Mouse (Mus musculus) bone marrow, adult 2 months (tissue): ENCODE data around the gene Pbld1. TPM values are rescaled to one million over a fixed set of nuclear protein-coding genes. Genes with fewer than 3 reads are reported as not detected.

ENCODE experiments used
- H3K27ac ChIP-seq: fragments of 200-500 bp; 2 replicates; pipeline ENCODE4 v1.5.1; 2012; ENCODE audit warnings: low read depth, mild to moderate bottlenecking, control low read depth, inconsistent platforms, low read length; ENCODE audit not compliant: control insufficient read depth, poor library complexity, insufficient read depth
- H3K4me1 ChIP-seq: fragments of 200-500 bp; 2 replicates; pipeline ENCODE4 v1.6.1; 2011; ENCODE audit warnings: low read length; ENCODE audit not compliant: control insufficient read depth, insufficient read depth
- H3K4me3 ChIP-seq: fragments of 200-500 bp; replicated peaks from 2 replicates; pipeline ENCODE3; 2011; ENCODE audit warnings: mild to moderate bottlenecking, low read depth, low read length, control low read depth; ENCODE audit not compliant: control insufficient read depth
- CTCF ChIP-seq: fragments of 200-500 bp; IDR thresholded peaks from 2 replicates; pipeline ENCODE4 v1.5.1; 2011; ENCODE audit warnings: low read length, control low read depth; ENCODE audit not compliant: control insufficient read depth, insufficient read depth
- POLR2A ChIP-seq: fragments of 200-500 bp; IDR thresholded peaks from 2 replicates; pipeline ENCODE4 v1.6.1; 2011; ENCODE audit warnings: low read depth, mild to moderate bottlenecking, control low read depth, low read length, borderline replicate concordance; ENCODE audit not compliant: control insufficient read depth
- WGBS: fragments of 180-500 bp; shearing (Covaris S2); methylation state at CpG from one replicate; pipeline ENCODE4 v1.1.7; 2018; 5-methylcytosine and 5-hydroxymethylcytosine counted together
- polyA plus RNA-seq: library from polyadenylated mRNA; stranded (reverse); fragments of >200 nt; gene quantifications from 2 replicates; pipeline ENCODE4 v1.2.4, GENCODE M21; 2011; ENCODE audit warnings: low replicate concordance; ENCODE audit not compliant: missing spikeins, insufficient read depth, insufficient read length

Pbld1 gene
- polyA plus RNA-seq, 1 experiment, result 3.7 TPM

GRCm38 (mm10) chr10:63028396-63028795 is 31.6 kb upstream of the Pbld1 start:
- no peak overlapping the region for H3K27ac ChIP-seq
- no peak overlapping the region for H3K4me3 ChIP-seq
- H3K4me1 ChIP-seq, result no peaks in the 10 kb centered on the region
- 91% methylated on average over 4 of the region's 4 CpGs for WGBS
- no peak for TF ChIP-seq POLR2A
- TF ChIP-seq CTCF, result no peak

GRCm38 (mm10) chr10:63032267-63032666 is 27.7 kb upstream of the Pbld1 start:
- no peaks in the 10 kb centered on the region for H3K4me1 ChIP-seq
- TF ChIP-seq POLR2A (no peak), CTCF (no peak)
- no peak overlapping the region for H3K27ac ChIP-seq
- no peak overlapping the region for H3K4me3 ChIP-seq
- WGBS, result 75% methylated on average over 3 of the region's 3 CpGs

GRCm38 (mm10) chr10:63032956-63033355 is 27.0 kb upstream of the Pbld1 start:
- H3K4me1 ChIP-seq, result no peaks in the 10 kb centered on the region
- no peak overlapping the region for H3K4me3 ChIP-seq
- WGBS, result 69% methylated on average over 3 of the region's 3 CpGs
- no peak overlapping the region for H3K27ac ChIP-seq
- TF ChIP-seq POLR2A (no peak), CTCF (no peak)

- no peak overlapping the region for H3K27ac ChIP-seq
- no peaks in the 10 kb centered on the region for H3K4me1 ChIP-seq
- WGBS, result 87% methylated on average over 14 of the region's 14 CpGs
- H3K4me3 ChIP-seq, result no peak overlapping the region
- no peak for TF ChIP-seq POLR2A
- TF ChIP-seq CTCF, result no peak
These were observed 21.2 kb upstream of the Pbld1 start for GRCm38 (mm10) chr10:63038571-63039320.

- Histone ChIP-seq H3K4me3 (no peak overlapping the region), H3K27ac (no peak overlapping the region), H3K4me1 (no peaks in the 10 kb centered on the region)
- WGBS, result 76% methylated on average over 5 of the region's 5 CpGs
- no peak for TF ChIP-seq CTCF
- TF ChIP-seq POLR2A, result no peak
These were observed 19.9 kb upstream of the Pbld1 start for GRCm38 (mm10) chr10:63039867-63040628.

GRCm38 (mm10) chr10:63043154-63043553 is 16.8 kb upstream of the Pbld1 start:
- TF ChIP-seq POLR2A, result no peak
- no peak overlapping the region for H3K4me3 ChIP-seq
- WGBS, result 61% methylated on average over 3 of the region's 3 CpGs
- H3K27ac ChIP-seq, result no peak overlapping the region
- no peaks in the 10 kb centered on the region for H3K4me1 ChIP-seq

- WGBS, result 43% methylated on average over 8 of the region's 8 CpGs
- no peaks in the 10 kb centered on the region for H3K4me1 ChIP-seq
- no peak overlapping the region for H3K27ac ChIP-seq
- no peak overlapping the region for H3K4me3 ChIP-seq
- TF ChIP-seq CTCF, result no peak
- TF ChIP-seq POLR2A, result no peak
These were observed 12.2 kb upstream of the Pbld1 start for GRCm38 (mm10) chr10:63047751-63048150.

GRCm38 (mm10) chr10:63049106-63049505 is 10.9 kb upstream of the Pbld1 start:
- Histone ChIP-seq H3K4me1 (no peaks in the 10 kb centered on the region), H3K4me3 (no peak overlapping the region), H3K27ac (no peak overlapping the region)
- no peak for TF ChIP-seq POLR2A
- TF ChIP-seq CTCF, result no peak
- WGBS, result 82% methylated on average over 2 of the region's 2 CpGs
